Mouse (Mus musculus): ENCODE measurements around the gene Efcab9. TPM values are rescaled to one million over a fixed set of nuclear protein-coding genes. Genes with fewer than 3 reads are reported as not detected.

The Efcab9 gene
- 1 to 10 TPM in 1 of 2 experiments, under 1 TPM in 1; 0.57 to 1.3 TPM for total RNA-seq (2023)

DNA sequence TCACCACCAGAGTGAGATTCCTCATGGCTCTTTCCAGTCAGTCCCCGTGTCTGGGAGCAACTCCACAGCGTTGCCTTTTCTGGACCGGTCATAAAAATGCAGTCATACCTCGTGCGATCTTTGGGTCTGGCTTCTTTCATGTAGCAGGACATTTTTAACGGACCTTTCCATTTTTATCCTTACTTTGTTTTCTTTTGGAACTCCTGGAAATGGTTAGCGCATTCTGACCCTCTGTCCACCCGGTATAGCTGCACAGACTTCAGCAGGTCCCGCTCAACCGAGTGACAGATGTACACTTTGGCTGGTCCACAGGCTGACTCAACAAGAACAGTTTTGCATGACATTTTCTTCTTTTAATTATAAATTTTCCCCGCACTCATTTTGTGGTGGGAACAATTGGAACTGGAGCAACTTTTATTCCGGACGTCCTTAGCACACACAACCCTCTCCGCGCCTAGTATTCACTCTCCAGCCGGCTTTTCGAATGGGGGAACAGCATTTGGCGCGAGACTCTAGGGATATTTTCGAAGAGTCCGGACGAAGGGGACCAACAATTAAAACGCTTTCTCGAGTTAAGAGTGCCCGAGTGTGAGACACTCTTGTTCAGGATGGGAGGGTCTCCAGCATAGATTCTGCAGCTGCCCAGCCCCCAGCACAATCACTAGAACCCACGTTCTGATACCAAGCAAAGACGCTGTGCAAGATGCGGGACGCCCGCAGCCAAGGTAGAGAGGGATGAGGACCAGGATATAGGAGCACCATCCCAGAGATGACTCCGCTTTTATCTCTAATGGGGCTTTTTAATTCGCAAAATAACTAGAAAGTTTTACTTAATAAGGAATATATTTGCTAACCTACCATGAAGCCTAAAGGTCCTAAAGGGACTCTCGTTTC, at the start of gene Efcab9:
Gene Efcab9, minus strand, starts transcription at position 211 of the 894 bp plus-strand sequence.

DNA sequence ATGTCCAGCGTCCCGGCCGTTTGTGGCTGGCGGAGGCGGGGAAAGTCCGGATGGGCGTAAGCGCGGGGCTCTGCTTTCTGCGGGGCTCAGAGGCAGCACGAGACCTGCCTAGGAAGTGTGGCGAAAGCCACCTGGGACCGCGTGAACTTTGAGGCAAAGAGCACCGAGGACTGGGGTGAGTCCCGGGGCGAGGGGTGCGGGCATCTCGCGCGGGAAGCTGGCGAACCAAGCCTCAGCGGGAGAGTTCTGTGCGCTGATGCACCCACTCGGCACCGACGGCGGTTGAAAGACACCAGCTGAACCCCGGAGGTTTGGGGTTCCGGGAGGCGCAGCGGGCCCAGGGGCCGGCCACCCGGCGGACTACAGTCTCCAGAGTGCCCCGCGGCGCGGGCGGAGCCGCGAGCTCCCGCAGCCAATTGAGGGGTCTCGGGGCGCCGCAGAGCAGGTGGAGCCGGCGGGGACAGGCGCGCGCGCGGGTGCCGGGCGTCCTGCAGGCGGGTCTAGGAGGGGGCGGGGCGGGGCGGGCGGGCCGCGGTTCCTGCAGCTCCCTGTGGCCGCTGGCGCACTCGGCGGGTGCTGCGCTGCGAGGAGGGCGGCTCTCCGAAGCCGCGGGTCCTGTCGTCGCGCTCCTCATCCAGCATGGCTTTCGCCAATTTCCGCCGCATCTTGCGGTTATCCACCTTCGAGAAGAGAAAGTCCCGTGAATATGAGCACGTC, 1.0 kb upstream of the Efcab9 start, which contains the start of gene Stk10:
Gene Stk10, plus strand, starts transcription at position 541 of the 717 bp plus-strand sequence.

Other genes starting within 250 kb of the Efcab9 start
- 1,000 to 10,000 TPM in 1 of 2 experiments, 100 to 1,000 TPM in 1; 698 to 1,330 TPM for gene Hba-a1, start 248.6 kb downstream of the Efcab9 start, total RNA-seq (2023)
- gene Hbq1b, start 245.1 kb downstream of the Efcab9 start, total RNA-seq (2023), result 1 to 10 TPM; 2.6 to 5.5 TPM
- 100 to 1,000 TPM; 250 to 473 TPM for gene Hba-a2, start 235.6 kb downstream of the Efcab9 start, total RNA-seq (2023)
- not detected for gene Hbq1a, start 232.0 kb downstream of the Efcab9 start, total RNA-seq (2023)
- gene Sh3pxd2b, start 184.3 kb downstream of the Efcab9 start, total RNA-seq (2023), result 1 to 10 TPM; 3.6 to 5.6 TPM
- 1 to 10 TPM; 1.5 to 2.3 TPM for gene Ubtd2, start 76.7 kb downstream of the Efcab9 start, total RNA-seq (2023)
- 100 to 1,000 TPM; 143 to 170 TPM for gene Stk10, start 1.2 kb upstream of the Efcab9 start, total RNA-seq (2023)
- gene Fbxw11, start 110.6 kb upstream of the Efcab9 start, total RNA-seq (2023), result 10 to 100 TPM; 57.4 to 66.2 TPM